Comparison of ENCODE assay signal across 12 mouse cellular contexts in the genomic region with DNA sequence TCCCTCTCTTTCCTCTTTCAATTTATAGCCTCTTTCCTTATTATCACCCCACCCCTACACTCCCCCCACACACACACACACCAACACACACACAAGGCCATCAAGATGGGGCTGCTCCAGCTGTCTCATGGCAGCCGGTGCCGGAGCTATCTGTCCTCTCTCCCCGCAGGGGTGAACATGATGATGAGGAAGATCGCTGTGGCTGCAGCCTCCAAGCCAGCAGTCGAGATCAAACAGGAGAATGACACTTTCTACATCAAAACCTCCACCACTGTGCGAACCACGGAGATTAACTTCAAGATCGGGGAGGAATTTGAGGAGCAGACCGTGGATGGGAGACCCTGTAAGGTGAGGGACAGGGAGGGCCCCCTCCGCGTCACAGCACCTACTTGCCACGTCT. TPM values are rescaled to one million over a fixed set of nuclear protein-coding genes. Genes with fewer than 3 reads are reported as not detected.
DNase-seq lines count a peak whose midpoint lies in the region; ATAC-seq and TF ChIP-seq lines count a peak whose summit lies in the region.
"Had no signal": no experiment of that assay in that cellular context is flagged by ENCODE, and none has a peak within 500 bp of the region (broad histone marks: within the 10 kb centered on the region; RNA-seq: fewer than 3 reads in every experiment).

No protein-coding gene starts in this region.

- H3K9me3 ChIP-seq in heart, embryonic 11.5 days (replicated peaks; ENCODE audit: control insufficient read depth, low read length), result no peaks in the 10 kb centered on the region
- H3K9me3 ChIP-seq in E14TG2a.4 (ENCODE audit: low read length), result no peaks in the 10 kb centered on the region
- H3K9me3 ChIP-seq in hindbrain, embryonic 12.5 days (replicated peaks), result no peaks in the 10 kb centered on the region
- H3K9me3 ChIP-seq in liver, postnatal 0 days (ENCODE audit: low read length), result no peaks in the 10 kb centered on the region

- H3K4me3 ChIP-seq in heart, embryonic 11.5 days (ENCODE audit: low read depth, low read length), result peak overlapping the region; percentile 46
- peak overlapping the region; percentile 53 for H3K4me3 ChIP-seq in E14TG2a.4 (replicated peaks; ENCODE audit: low read length)
- peak overlapping the region; percentile 22 for H3K4me3 ChIP-seq in hindbrain, embryonic 12.5 days
- H3K4me3 ChIP-seq in liver, postnatal 0 days (ENCODE audit: low read depth, low read length), result 0 out of 2 replicates have a peak overlapping the region, but pooled peaks have one; percentile 4

- intact Hi-C loops in heart, postnatal 10 days (cut with DNase I), result no loop called here

- TF ChIP-seq EP300 in liver, postnatal 0 days (IDR thresholded peaks at IDR 0.05; ENCODE audit: low read depth), result no peak

- H3K4me1 ChIP-seq in heart, embryonic 11.5 days (ENCODE audit: control insufficient read depth, insufficient read depth, low read length), result peaks cover 30% of the 10 kb centered on the region
- H3K4me1 ChIP-seq in E14TG2a.4 (replicated peaks; ENCODE audit: low read depth, low read length), result peaks cover 64% of the 10 kb centered on the region
- peaks cover 63% of the 10 kb centered on the region for H3K4me1 ChIP-seq in hindbrain, embryonic 12.5 days
- H3K4me1 ChIP-seq in liver, postnatal 0 days (ENCODE audit: insufficient read depth), result peaks cover 11% of the 10 kb centered on the region

- no peak overlapping the region for H3K27ac ChIP-seq in heart, embryonic 11.5 days (ENCODE audit: low read depth, low read length)
- peak overlapping the region; percentile 78 for H3K27ac ChIP-seq in hindbrain, embryonic 12.5 days
- no peak overlapping the region for H3K27ac ChIP-seq in liver, postnatal 0 days (ENCODE audit: low read depth)

- peak overlapping the region; percentile 84 for H3K4me2 ChIP-seq in heart, embryonic 11.5 days
- peak overlapping the region; percentile 62 for H3K4me2 ChIP-seq in hindbrain, embryonic 12.5 days (replicated peaks)
- H3K4me2 ChIP-seq in liver, postnatal 0 days (ENCODE audit: low read depth, low read length), result 0 out of 2 replicates have a peak overlapping the region, but pooled peaks have one; percentile 47

- no peak for TF ChIP-seq CTCF in E14TG2a.4 (conservative IDR thresholded peaks at IDR 0.05; ENCODE audit: low read length)
- no peak for TF ChIP-seq CTCF in liver, postnatal 0 days (IDR thresholded peaks at IDR 0.05; ENCODE audit: low read depth)

- peaks cover 47% of the 10 kb centered on the region for H3K27me3 ChIP-seq in heart, embryonic 11.5 days (ENCODE audit: control insufficient read depth, insufficient read depth, low read length)
- H3K27me3 ChIP-seq in E14TG2a.4 (ENCODE audit: insufficient read depth, low read length), result peaks cover 97% of the 10 kb centered on the region
- 0 out of 2 replicates have a peak, but pooled peaks cover 2% of the 10 kb centered on the region for H3K27me3 ChIP-seq in hindbrain, embryonic 12.5 days
- peaks cover 67% of the 10 kb centered on the region for H3K27me3 ChIP-seq in liver, postnatal 0 days (ENCODE audit: insufficient read depth, low read length)

- H3K9ac ChIP-seq in heart, embryonic 11.5 days (ENCODE audit: low read depth, low read length), result peak overlapping the region; percentile 69
- H3K9ac ChIP-seq in hindbrain, embryonic 12.5 days, result peak overlapping the region; percentile 37
- H3K9ac ChIP-seq in liver, postnatal 0 days (replicated peaks), result no peak overlapping the region

- 9% methylated on average over 12 of the region's 12 CpGs for WGBS in heart, embryonic 11.5 days (ENCODE audit: insufficient replicate concordance)
- whole genome bisulfite sequencing in hindbrain, embryonic 12.5 days, result 13% methylated on average over 12 of the region's 12 CpGs
- 10% methylated on average over 12 of the region's 12 CpGs for WGBS in liver, postnatal 0 days (ENCODE audit: insufficient replicate concordance)

- no peak for DNase-seq in heart, postnatal 10 days
- no peak for DNase-seq in liver, postnatal 0 days
- DNase-seq in right cerebral cortex, postnatal 14 days, result no peak
- DNase-seq in cerebellum, postnatal 4 days (ENCODE audit: low spot score in 2 of 2), result no peak
- no peak for DNase-seq in thymus, postnatal 14 days
- DNase-seq: cerebellum, adult 8-10 months; left cerebral cortex, postnatal 4 days; thymus, adult 2 months had no signal

- ATAC-seq in heart, embryonic 11.5 days (replicated peaks; ENCODE audit: insufficient number of reproducible peaks, low FRiP score, low TSS enrichment), result no peak
- no peak for ATAC-seq in hindbrain, embryonic 12.5 days (ENCODE audit: low FRiP score)
- no peak for ATAC-seq in liver, postnatal 0 days

- no peaks in the 10 kb centered on the region for H3K36me3 ChIP-seq in heart, embryonic 11.5 days (ENCODE audit: control insufficient read depth, insufficient read depth, low read length)
- peaks cover 4% of the 10 kb centered on the region; the same call in 1 of the 2 replicates for H3K36me3 ChIP-seq in E14TG2a.4 (ENCODE audit: insufficient read depth, low read length)
- 0 out of 2 replicates have a peak, but pooled peaks cover 4% of the 10 kb centered on the region for H3K36me3 ChIP-seq in hindbrain, embryonic 12.5 days
- H3K36me3 ChIP-seq in liver, postnatal 0 days (replicated peaks; ENCODE audit: insufficient read depth, low read length), result no peaks in the 10 kb centered on the region

RNA-seq across cellular contexts. Expression of a gene that starts 3.5 kb away (rescaled TPM):
- polyA plus RNA-seq in heart, embryonic 11.5 days (2014; fragmentation: Nextera tagmentation; extraction: Ambion mirVana), result 24.1 and 25.1 TPM in 2 replicates
- total RNA-seq in heart, postnatal 10 days (2021), result under 1 TPM; 0.57 to 0.81 TPM
- 384 and 396 TPM in 2 replicates for polyA plus RNA-seq in hindbrain, embryonic 12.5 days (2016; fragmentation: Nextera tagmentation; extraction: Ambion mirVana)
- polyA plus RNA-seq in liver, postnatal 0 days (2015; fragmentation: Nextera tagmentation; extraction: Ambion mirVana), result not detected in 2 replicates
- total RNA-seq: hematopoietic stem cell, adult 5-6 weeks had no signal

RNA-seq across cellular contexts. Expression of a gene that starts 18.9 kb away (rescaled TPM):
- polyA plus RNA-seq in heart, embryonic 11.5 days (2014; fragmentation: Nextera tagmentation; extraction: Ambion mirVana), result 11.1 and 15.1 TPM in 2 replicates
- 10 to 100 TPM; 56.4 to 62.4 TPM for total RNA-seq in heart, postnatal 10 days (2021)
- polyA plus RNA-seq in hindbrain, embryonic 12.5 days (2016; fragmentation: Nextera tagmentation; extraction: Ambion mirVana), result 136 and 153 TPM in 2 replicates
- polyA plus RNA-seq in liver, postnatal 0 days (2015; fragmentation: Nextera tagmentation; extraction: Ambion mirVana), result 0.83 and 0.95 TPM in 2 replicates

RNA-seq across cellular contexts. Expression of a gene that starts 21.4 kb away (rescaled TPM):
- polyA plus RNA-seq in heart, embryonic 11.5 days (2014; fragmentation: Nextera tagmentation; extraction: Ambion mirVana), result 14.3 and 14.9 TPM in 2 replicates
- 1 to 10 TPM; 6.8 to 7.0 TPM for total RNA-seq in heart, postnatal 10 days (2021)
- 22.1 and 22.5 TPM in 2 replicates for polyA plus RNA-seq in hindbrain, embryonic 12.5 days (2016; fragmentation: Nextera tagmentation; extraction: Ambion mirVana)
- 4.3 TPM in 2 replicates for polyA plus RNA-seq in liver, postnatal 0 days (2015; fragmentation: Nextera tagmentation; extraction: Ambion mirVana)

RNA-seq across cellular contexts. Expression of a gene that starts 21.8 kb away (rescaled TPM):
- polyA plus RNA-seq in heart, embryonic 11.5 days (2014; fragmentation: Nextera tagmentation; extraction: Ambion mirVana), result 25.0 and 30.2 TPM in 2 replicates
- 10 to 100 TPM; 16.2 to 18.9 TPM for total RNA-seq in heart, postnatal 10 days (2021)
- 67.7 and 68.7 TPM in 2 replicates for polyA plus RNA-seq in hindbrain, embryonic 12.5 days (2016; fragmentation: Nextera tagmentation; extraction: Ambion mirVana)
- 12.3 and 13.2 TPM in 2 replicates for polyA plus RNA-seq in liver, postnatal 0 days (2015; fragmentation: Nextera tagmentation; extraction: Ambion mirVana)

RNA-seq across cellular contexts. Expression of a gene that starts 32.6 kb away (rescaled TPM):
- 67.3 and 68.2 TPM in 2 replicates for polyA plus RNA-seq in heart, embryonic 11.5 days (2014; fragmentation: Nextera tagmentation; extraction: Ambion mirVana)
- total RNA-seq in heart, postnatal 10 days (2021), result 10 to 100 TPM; 60.5 to 75.5 TPM
- 72.9 and 79.0 TPM in 2 replicates for polyA plus RNA-seq in hindbrain, embryonic 12.5 days (2016; fragmentation: Nextera tagmentation; extraction: Ambion mirVana)
- polyA plus RNA-seq in liver, postnatal 0 days (2015; fragmentation: Nextera tagmentation; extraction: Ambion mirVana), result 50.3 and 54.1 TPM in 2 replicates

Comparison
In these comparisons a context has a peak if more than half of its experiments do, and no peak if none do; other contexts are left out.
1. RNA of a gene that starts 3.5 kb away (polyA plus RNA-seq): 384 to 396 TPM in hindbrain, embryonic 12.5 days and 24.1 to 25.1 TPM in heart, embryonic 11.5 days; not detected in liver, postnatal 0 days; every median in the first group is over 10 times any median in the second.
2. Peak in every context shown above with its lines, with median percentiles within 50 percentile points of each other: H3K4me2 ChIP-seq and H3K4me3 ChIP-seq.